Mouse (Mus musculus) kidney, postnatal 36 days (tissue): ENCODE results near the gene Cul4b.

Source experiments
- DNase-seq, 2 experiments: peaks; one replicate each; pipeline ENCODE4 v3.0.0; 2021 to 2022; ENCODE audit warnings: mixed read lengths in 2 of 2

Cul4b gene

DNA sequence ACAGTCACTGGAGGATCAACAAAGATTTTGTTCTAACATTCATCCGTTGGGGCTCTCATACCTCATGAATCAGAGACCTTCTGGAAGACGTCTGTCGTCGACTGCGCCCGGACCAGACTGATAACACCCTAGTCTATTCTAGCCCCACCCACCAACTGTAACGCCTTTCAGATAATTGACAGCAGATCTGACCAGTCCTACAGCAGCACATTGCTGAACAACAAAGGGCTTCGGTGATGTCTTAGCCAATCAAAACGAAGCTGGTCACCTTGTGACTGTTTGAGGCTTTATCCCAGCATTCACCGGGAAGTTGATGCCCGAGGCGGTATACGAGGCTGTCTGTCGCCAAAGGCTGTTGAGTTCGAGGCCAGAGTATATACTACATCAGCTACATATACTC lies at the start of gene Cul4b:
Gene Cul4b (minus strand): TSS at position 119 of the 400 bp plus-strand sequence.
- no peak for DNase-seq

DNA sequence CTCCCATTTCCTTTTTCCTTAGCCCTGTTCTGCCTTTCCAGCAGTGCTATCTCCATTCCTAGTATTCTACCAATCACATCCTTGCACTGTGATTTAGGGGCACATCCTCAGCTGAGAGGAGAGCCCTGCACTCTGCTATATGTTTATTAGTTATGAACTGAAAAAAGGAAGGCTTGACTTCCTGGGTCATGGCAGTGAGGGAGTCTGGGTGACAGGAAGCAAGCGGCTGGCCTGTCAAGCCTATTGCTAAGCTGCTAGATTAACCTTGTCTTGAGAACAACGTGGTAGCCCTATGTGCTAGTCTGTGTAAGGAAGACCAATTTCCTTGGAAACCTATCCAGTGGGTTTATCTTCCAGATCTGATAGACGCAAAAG lies 25.0 kb upstream of the Cul4b start:
- DNase-seq, result peak; percentile 5 to 13

DNA sequence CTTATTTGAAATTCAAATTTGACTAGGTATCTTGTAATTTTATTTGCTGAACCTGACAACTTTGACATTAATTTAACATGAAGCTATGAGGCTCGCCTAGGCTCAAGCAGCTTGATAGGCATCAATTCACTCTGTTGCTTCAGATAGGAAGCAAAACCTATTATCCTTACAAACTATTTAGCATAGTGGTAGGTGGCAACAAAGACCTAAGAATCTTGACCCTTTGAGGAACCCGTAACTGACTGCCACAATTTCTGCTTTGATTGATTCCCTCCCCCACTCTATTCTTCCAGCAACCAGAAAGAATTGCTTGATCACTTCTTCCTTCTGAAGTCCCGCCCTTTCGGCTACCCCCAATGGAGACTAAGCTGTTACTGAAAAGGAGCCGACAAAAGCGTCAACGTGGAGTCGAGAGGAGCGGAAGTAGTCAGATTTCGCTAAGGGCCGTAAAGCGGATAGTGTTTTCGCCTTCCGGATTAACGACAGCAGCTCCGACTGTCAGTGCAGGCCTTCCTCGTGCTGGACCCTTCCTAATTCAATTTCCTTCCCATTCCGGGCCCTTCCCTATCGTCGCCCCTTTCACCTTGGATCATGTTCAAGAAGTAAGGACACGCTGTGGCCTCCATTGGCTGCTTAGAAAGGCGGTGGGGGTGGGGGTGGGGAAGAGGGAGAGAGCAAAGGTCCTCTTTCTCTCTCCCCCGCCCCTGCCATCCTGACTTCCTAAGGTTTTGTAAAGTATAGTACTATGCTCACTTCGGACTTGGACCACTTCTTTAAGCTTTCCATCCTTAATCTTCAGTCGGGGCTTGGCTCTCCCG lies 24.4 kb upstream of the Cul4b start, which contains the start of gene Mcts1:
Gene Mcts1 (plus strand): TSS at position 402 of the 818 bp plus-strand sequence.
- DNase-seq, result peak; percentile 77 to 84

DNA sequence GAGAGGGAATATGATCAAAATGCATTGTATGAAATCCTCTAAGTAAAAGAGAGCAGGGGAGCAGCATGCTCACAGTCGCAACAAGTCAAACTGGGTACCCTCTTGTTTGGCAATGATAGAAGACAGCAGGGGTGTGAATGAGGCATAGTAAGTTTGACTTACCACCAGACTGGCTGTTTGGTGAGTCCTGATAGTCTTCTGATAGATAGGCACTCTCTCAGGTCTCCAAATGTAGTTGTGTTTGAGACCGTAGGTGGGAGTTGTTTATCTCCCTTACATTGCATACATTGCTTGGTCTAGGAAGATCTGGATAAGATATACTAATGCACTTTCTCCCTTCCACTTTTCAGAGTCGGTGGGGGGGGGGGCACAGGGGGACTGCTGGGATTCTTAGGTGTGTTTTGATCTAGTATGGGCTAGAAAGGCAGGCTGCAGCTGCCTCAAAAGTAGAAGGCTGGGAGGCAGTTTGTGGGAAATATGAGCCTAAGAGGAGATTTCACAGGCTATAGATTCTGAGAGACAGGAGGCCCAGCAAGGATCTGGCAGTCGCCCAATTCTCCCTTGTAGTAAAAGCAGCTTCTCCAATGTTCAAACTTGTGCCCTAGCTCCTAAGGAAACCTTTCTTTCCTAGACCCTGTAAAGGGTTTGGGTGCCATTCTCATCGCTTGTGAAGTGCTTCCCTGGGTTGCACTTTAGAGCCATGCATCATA lies 17.3 kb upstream of the Cul4b start:
- DNase-seq, result peak in 1 of 2 experiments; percentile 11

DNA sequence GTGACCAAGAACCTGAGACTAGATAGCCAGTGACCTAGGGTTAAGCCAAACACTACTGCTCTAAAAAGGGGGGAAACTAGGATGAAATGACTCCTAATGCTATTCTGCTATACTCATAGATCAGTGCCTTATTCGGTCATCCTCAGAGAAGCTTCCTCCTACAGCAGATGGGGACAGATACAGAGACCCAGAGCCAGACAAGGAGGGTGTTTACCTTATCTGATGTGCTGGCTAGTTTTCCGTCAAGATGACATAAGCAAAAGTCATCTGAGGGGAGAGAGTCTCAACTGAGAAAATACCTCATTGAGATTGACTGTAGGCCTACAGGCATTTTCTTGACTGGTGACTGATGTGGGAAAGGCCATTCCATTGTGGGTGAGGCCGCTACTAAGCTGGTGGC lies 15.8 kb upstream of the Cul4b start:
- no peak for DNase-seq

DNA sequence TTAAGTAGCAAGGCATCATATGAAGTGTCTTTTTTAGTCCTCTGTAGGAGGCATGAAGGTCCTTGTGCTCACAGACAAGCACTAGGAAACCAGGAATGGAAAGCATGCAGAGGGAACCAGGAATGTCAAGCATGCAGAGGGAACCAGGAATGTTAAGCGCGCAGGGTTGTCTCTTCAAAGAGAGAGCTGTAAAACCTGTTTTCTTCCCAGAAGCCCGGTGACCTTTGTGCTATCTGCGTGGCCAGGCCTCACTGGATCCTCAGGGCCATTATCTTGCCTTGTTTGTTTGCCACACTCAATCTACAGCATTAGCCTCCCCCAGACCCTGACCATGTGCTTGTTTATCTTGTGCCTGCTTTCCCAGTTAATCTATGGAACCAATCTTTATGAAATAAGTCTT lies 13.8 kb upstream of the Cul4b start:
- DNase-seq, result peak; percentile 45 to 50

DNA sequence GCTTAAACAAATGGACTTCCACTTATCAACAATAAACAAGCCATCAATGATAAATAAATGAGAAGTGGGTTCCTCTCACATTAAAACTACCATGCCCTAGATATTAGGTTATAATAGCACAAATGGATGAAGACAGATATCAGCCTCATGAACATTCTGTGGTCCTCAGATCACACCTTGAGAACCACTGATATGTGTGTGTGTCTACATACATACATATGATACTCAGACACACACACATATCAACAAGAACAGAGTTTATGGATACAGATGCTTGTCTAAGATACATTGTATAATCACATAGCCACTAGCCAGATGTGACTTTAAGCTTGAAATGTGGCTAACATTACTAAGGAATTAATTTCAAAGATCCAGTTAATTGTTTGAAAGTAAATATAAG lies 7.3 kb upstream of the Cul4b start:
- no peak for DNase-seq

DNA sequence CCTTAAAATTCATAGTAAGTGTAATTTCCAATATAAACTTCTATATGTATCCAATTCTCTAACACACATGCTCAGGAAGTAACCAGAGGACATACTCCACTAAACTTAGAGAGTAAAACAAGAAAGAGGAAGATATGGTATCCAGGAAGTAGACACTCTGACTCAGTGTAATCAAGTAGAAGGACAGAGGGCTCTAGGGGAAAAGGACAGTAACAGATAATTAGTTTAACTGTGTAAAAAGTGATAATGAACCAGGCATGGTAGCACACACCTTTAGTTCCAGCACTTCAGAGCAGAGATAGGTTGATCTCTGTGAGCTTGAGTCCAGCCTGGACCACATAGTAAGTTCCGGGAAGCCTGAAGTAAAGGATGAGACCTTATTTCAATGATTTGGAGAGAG lies 5.1 kb upstream of the Cul4b start:
- no peak for DNase-seq

DNA sequence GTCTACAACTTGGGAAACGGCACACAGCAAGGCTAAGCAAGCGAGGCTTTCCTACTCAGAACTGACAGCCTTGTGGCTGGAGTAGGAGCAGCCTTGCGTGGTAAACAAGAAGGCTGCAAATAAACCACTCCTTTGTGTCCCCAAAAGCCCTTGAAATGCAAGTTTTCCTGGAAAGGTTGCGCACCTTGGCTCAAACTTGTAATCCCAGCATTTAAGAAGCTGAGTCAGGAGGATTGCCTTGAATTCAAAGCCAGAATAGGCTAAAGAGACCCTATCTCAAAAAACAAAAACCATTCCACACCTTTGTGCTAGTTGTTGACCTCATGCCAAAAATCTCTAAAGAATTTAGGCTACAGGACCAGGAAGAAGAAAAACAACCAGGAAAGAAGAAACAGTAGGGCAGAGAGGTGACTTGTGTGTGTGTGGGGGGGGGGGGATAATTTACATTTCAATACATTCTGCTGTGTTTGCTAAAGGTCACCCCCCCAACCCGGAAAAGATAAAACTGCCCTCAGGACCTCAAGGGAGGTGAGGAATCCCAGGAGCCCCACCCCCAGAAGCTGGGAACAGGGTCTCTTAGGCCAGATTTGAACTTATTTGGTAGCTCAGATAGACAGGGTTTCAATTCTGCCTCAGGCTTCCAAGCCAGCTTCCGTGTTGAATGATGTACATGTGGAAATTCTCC lies 9.3 kb downstream of the Cul4b start:
- DNase-seq, result no peak

DNA sequence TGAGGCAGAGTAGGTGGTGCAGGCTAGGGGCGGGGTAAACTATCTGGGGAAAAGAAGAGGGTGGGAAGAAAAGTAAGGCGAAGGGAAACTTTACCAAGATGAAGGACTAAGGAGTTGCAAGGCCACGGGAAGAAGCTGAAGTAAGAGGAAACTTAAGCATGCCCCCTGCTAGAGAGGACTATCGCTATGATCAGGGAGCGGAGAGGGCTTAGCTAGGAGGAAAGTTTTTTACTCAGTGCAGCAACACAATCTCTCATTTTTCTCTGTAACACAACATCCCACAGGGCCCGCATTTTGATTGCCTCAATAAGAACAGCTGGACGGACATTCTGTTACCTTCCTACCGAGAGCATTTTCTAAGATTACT lies 10.8 kb downstream of the Cul4b start:
- no peak for DNase-seq

DNA sequence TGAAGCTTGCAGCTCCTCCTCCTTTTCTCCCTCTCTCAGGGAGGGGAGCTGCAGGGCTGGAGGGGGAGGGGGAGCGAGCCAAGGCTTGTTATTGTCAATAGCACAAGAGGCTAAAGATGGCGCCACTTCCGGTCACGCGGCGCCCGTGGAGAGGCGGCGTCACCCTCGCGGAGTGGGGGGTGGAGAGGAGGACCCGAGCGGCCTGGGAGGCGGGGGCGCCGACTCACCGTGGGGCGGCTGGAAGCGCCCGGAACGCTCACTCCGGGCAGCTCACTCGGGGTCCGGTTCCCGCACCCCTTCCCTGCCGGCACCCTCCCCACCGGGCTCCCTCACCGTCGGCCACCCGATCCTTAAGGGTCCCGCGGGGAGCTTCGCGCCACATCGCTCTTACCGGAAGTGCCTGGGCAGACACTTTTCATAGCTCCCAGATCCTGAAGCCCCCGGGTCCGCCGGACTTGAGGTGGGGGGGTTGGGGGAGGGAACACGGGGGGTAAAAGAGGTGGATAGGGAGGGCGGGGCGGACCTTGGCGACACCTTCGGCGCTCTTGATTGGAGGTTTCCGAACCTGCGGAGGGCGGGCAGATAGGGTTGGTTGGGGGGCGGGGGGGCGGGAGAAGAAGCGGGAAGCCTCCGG lies 11.3 kb downstream of the Cul4b start:
- peak; percentile 94 to 95 for DNase-seq

DNA sequence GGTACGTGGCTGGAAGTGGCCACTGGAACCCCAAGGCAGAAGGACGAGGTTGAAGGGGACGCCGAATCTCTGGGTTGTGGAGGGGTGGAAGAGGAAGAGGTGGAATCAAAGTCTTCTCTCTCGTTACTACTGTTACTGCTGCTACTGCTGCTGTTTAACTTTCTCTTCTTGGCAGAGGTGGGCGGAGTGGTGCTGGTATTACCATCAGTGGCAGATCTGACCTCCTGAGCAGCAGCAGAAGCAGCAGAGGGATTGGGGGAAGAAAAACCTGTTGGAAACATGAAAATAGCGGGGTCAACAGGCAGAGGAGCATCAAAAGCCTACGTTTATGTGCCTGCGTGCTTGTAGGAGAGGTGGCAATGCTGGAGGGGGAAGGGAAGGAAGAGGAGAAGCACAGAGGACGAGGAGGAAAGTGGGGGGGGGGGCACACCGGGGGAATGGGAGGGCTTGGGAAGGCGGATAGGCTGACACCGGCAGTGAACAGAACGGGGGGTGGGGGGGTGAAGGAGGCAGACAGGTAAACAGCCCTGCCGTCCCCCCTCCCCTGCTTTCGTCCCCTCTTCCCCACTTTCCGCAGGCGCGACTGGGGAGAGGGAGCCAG lies 12.0 kb downstream of the Cul4b start:
- DNase-seq, result peak; percentile 19 to 33

DNA sequence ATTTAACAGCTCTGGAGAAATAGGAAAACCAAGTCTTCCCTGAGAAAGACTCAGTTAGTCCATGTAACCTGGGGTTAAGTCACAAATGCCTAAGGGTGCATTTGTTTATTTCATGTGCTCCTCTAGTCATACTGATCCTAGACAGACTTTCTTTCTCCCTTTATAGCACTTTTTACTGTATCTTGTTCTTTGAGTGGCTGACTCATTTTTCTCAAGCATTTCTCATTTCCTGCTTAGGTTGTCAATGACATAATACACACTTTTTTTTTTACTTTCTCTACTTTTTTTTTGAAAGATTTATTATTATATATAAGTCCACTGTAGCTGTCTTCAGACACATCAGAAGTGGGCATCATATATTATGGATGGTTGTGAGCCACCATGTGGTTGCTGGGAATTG lies 22.7 kb downstream of the Cul4b start:
- DNase-seq, result no peak

DNA sequence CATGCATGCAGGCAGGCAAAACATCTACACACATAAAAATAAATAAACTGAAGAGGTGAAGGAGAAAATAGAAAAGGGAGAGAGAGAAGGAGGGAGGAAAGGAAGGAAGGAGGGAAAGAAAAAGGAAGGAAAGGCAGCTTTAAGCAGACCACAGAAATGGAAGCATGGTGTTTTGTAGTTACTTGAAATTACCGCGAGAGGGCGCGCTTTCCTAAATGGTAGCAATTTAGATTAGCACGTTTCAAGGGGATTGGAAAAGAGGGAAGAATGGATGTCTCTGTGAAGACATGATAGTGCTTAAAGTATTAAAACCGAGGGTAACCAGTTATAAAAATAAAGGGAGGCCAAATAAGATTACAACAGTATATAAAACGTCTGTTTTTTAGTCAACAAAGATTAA lies 61.4 kb downstream of the Cul4b start:
- peak; percentile 9 to 68 for DNase-seq

DNA sequence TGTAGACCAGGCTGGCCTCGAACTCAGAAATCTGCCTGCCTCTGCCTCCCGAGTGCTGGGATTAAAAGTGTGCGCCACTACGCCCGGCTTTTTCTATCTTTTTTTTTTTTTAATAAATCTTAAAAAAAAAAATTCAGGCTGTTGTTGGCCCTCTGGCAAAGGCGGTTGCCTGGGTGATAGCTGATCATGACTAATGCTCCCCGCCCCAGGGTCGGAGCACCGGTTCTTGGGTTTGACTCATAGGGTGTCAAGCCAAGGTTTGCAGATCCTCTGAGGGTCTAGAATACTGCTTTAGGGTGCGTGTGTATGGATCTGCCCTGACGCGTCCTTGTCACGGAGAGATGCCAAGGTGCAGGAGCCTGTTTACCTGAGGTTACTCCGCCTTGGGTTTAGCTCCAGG lies 71.2 kb downstream of the Cul4b start:
- no peak for DNase-seq

DNA sequence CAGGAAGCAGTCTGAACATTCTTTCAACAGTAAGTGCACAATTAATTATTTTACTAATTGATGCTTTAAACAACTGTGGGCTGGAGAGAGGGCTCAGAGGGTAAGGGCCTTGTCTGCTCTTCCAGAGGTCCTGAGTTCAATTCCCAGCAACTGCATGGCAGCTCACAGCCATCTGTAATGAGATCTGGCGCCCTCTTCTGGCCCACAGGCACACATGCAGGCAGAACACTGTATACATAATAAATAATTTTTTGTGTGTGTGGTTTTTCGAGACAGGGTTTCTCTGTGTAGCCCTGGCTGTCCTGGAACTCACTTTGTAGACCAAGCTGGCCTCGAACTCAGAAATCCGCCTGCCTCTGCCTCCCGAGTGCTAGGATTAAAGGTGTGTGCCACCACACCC lies 73.8 kb downstream of the Cul4b start:
- DNase-seq, result peak in 1 of 2 experiments; percentile 8

DNA sequence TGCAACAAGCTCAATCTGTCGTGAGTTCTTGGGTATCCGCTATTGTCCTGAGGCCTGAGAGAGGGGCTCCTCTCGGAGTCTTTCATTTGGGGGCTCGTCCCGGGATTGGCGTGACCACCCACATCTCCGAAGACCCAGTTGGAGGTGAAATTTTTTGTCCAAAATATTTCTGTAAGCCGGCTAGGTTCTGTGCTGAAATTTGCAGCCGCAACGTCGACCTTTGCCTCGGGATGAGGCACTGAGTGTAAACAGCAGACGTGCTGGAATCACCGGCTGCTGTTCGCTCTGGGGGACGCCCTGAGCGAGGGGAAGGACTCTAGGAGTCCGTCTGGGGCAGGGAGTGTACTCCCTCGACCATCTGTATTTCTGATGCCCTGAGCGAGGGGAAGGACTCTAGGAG lies 90.5 kb downstream of the Cul4b start:
- DNase-seq, result peak in 1 of 2 experiments; percentile 12
